In the genomic region with DNA sequence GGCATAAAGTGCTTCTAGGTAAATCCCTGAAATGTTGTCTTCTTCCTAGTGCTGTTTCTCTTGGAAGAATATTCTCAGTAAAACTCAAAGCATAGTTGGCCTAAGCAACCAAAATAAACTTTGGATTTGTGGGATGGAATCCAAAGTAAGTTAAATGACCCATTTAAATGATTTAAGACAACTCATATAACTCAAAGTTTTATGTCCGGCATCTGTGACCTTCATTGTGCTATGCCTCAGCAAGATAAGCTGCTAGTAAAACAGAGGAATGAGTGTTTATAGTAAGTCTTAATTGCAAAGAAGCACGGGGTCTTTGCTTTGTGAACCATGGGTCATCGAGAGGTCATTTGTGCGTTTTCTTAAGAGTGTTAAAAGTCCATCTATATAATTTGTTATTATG, we compare ENCODE assay signal across 22 mouse cellular contexts.
A peak's percentile ranks its signal among the peaks of the same experiment; 100 is the strongest.
DNase-seq lines count a peak whose midpoint lies in the region; ATAC-seq and TF ChIP-seq lines count a peak whose summit lies in the region.
"Had no signal": no experiment of that assay in that cellular context is flagged by ENCODE, and none has a peak within 500 bp of the region (broad histone marks: within the 10 kb centered on the region; RNA-seq: fewer than 3 reads in every experiment).

No protein-coding gene starts in this region.

- H3K4me3 ChIP-seq in kidney, embryonic 15.5 days (replicated peaks), result no peak overlapping the region
- H3K4me3 ChIP-seq in limb, embryonic 14.5 days (replicated peaks; ENCODE audit: low read length), result no peak overlapping the region
- no peak overlapping the region for H3K4me3 ChIP-seq in limb, embryonic 10.5 days
- no peak overlapping the region for H3K4me3 ChIP-seq in stomach, postnatal 0 days (ENCODE audit: low read depth, low read length)
- H3K4me3 ChIP-seq: embryonic facial prominence, embryonic 15.5 days; erythroblast, embryonic 14.5 days; forebrain, embryonic 10.5 days; heart, embryonic 10.5 days; hindbrain, embryonic 12.5 days had no signal

- TF ChIP-seq CTCF in stomach, postnatal 0 days (IDR thresholded peaks at IDR 0.05; ENCODE audit: low read depth), result no peak

- H3K36me3 ChIP-seq in kidney, embryonic 15.5 days, result no peaks in the 10 kb centered on the region
- no peaks in the 10 kb centered on the region for H3K36me3 ChIP-seq in limb, embryonic 14.5 days (ENCODE audit: control insufficient read depth, insufficient read depth, low read length)
- H3K36me3 ChIP-seq in limb, embryonic 10.5 days, result no peaks in the 10 kb centered on the region
- H3K36me3 ChIP-seq in stomach, postnatal 0 days (ENCODE audit: control insufficient read depth, insufficient read depth, low read length), result no peaks in the 10 kb centered on the region
- H3K36me3 ChIP-seq: embryonic facial prominence, embryonic 15.5 days; forebrain, embryonic 10.5 days; heart, embryonic 10.5 days; hindbrain, embryonic 12.5 days had no signal

- no peak overlapping the region for H3K4me2 ChIP-seq in kidney, embryonic 15.5 days
- H3K4me2 ChIP-seq in limb, embryonic 14.5 days (replicated peaks; ENCODE audit: low read depth, low read length, severe bottlenecking), result no peak overlapping the region
- no peak overlapping the region for H3K4me2 ChIP-seq in stomach, postnatal 0 days (replicated peaks; ENCODE audit: low read depth)
- H3K4me2 ChIP-seq: embryonic facial prominence, embryonic 15.5 days; hindbrain, embryonic 12.5 days had no signal

- TF ChIP-seq POLR2A in limb, embryonic 14.5 days (IDR thresholded peaks at IDR 0.05; ENCODE audit: borderline replicate concordance, extremely low read depth, insufficient read depth, insufficient read length), result no peak

- 14% methylated on average over 4 of the region's 4 CpGs for WGBS in kidney, embryonic 15.5 days
- WGBS in limb, embryonic 14.5 days, result 19% methylated on average over 4 of the region's 4 CpGs
- 27% methylated on average over 4 of the region's 4 CpGs for WGBS in limb, embryonic 10.5 days
- 22% methylated on average over 4 of the region's 4 CpGs for WGBS in stomach, postnatal 0 days

- H3K27me3 ChIP-seq in kidney, embryonic 15.5 days, result no peaks in the 10 kb centered on the region
- H3K27me3 ChIP-seq in limb, embryonic 14.5 days (ENCODE audit: control insufficient read depth, insufficient read depth, low read length), result no peaks in the 10 kb centered on the region
- H3K27me3 ChIP-seq in limb, embryonic 10.5 days (ENCODE audit: low read depth, poor library complexity, severe bottlenecking), result no peaks in the 10 kb centered on the region
- no peaks in the 10 kb centered on the region for H3K27me3 ChIP-seq in stomach, postnatal 0 days (ENCODE audit: control insufficient read depth, insufficient read depth, low read length)
- H3K27me3 ChIP-seq: embryonic facial prominence, embryonic 15.5 days; hindbrain, embryonic 12.5 days had no signal

- ATAC-seq in kidney, embryonic 15.5 days (replicated peaks; ENCODE audit: low FRiP score), result peak; percentile 82
- peak; percentile 53; the same call in 1 of the 2 replicates for ATAC-seq in limb, embryonic 14.5 days (ENCODE audit: low FRiP score, low read depth)
- no peak for ATAC-seq in stomach, postnatal 0 days (ENCODE audit: low FRiP score, low TSS enrichment)
- ATAC-seq: forebrain, embryonic 14.5 days had no signal

- H3K9ac ChIP-seq in kidney, embryonic 15.5 days, result no peak overlapping the region
- H3K9ac ChIP-seq in limb, embryonic 14.5 days (ENCODE audit: low read depth, low read length, severe bottlenecking), result no peak overlapping the region
- no peak overlapping the region for H3K9ac ChIP-seq in stomach, postnatal 0 days (ENCODE audit: low read length)
- H3K9ac ChIP-seq: embryonic facial prominence, embryonic 15.5 days; hindbrain, embryonic 12.5 days had no signal

- H3K27ac ChIP-seq in kidney, embryonic 15.5 days, result peak overlapping the region; percentile 52
- H3K27ac ChIP-seq in limb, embryonic 14.5 days (replicated peaks; ENCODE audit: low read depth, low read length), result no peak overlapping the region
- H3K27ac ChIP-seq in limb, embryonic 10.5 days, result no peak overlapping the region
- H3K27ac ChIP-seq in stomach, postnatal 0 days (replicated peaks), result no peak overlapping the region
- H3K27ac ChIP-seq: embryonic facial prominence, embryonic 15.5 days; forebrain, embryonic 10.5 days; heart, embryonic 10.5 days; hindbrain, embryonic 12.5 days had no signal

- H3K9me3 ChIP-seq in kidney, embryonic 15.5 days (replicated peaks), result no peaks in the 10 kb centered on the region
- no peaks in the 10 kb centered on the region for H3K9me3 ChIP-seq in limb, embryonic 14.5 days (ENCODE audit: control insufficient read depth, low read length)
- no peaks in the 10 kb centered on the region for H3K9me3 ChIP-seq in limb, embryonic 10.5 days (replicated peaks)
- H3K9me3 ChIP-seq in stomach, postnatal 0 days (ENCODE audit: control insufficient read depth, low read length), result no peaks in the 10 kb centered on the region
- H3K9me3 ChIP-seq: embryonic facial prominence, embryonic 15.5 days; forebrain, embryonic 10.5 days; heart, embryonic 10.5 days; hindbrain, embryonic 12.5 days had no signal

- H3K4me1 ChIP-seq in kidney, embryonic 15.5 days, result peaks cover 13% of the 10 kb centered on the region
- no peaks in the 10 kb centered on the region for H3K4me1 ChIP-seq in limb, embryonic 14.5 days (ENCODE audit: control insufficient read depth, insufficient read depth, low read length)
- peaks cover 27% of the 10 kb centered on the region for H3K4me1 ChIP-seq in limb, embryonic 10.5 days
- H3K4me1 ChIP-seq in stomach, postnatal 0 days (replicated peaks; ENCODE audit: control insufficient read depth, insufficient read depth), result no peaks in the 10 kb centered on the region
- H3K4me1 ChIP-seq: embryonic facial prominence, embryonic 15.5 days; forebrain, embryonic 10.5 days; heart, embryonic 10.5 days; hindbrain, embryonic 12.5 days had no signal

- TF ChIP-seq EP300 in stomach, postnatal 0 days (optimal IDR thresholded peaks at IDR 0.05), result no peak

- no peak for DNase-seq in kidney, postnatal 25 days
- DNase-seq in limb, embryonic 14.5 days (ENCODE audit: low spot score), result no peak
- no peak for DNase-seq in limb, embryonic 10.5 days (ENCODE audit: low spot score)
- DNase-seq in embryo, embryonic 11 days, result peak; percentile 22
- peak; percentile 10 to 20 for DNase-seq in kidney, postnatal 4 days
- DNase-seq in spleen, adult 18-20 months, result no peak
- no peak for DNase-seq in stomach, postnatal 0 days (ENCODE audit: low spot score)
- DNase-seq: adrenal gland, postnatal 10 days; cerebellum, adult 11 months; cerebellum, adult 8-10 months; cerebellum, postnatal 14 days; gastrocnemius, postnatal 10 days; heart, adult 18-20 months; heart, postnatal 10 days; heart, postnatal 4 days had no signal

Comparison
In these comparisons a context has a peak if more than half of its experiments do, and no peak if none do; other contexts are left out.
1. DNase-seq: peak in embryo, embryonic 11 days (single experiment) and kidney, postnatal 4 days (2 of 2); none in kidney, postnatal 25 days (0 of 2), limb, embryonic 14.5 days (single experiment), limb, embryonic 10.5 days (single experiment), spleen, adult 18-20 months (0 of 2) and stomach, postnatal 0 days (single experiment).